Mouse (Mus musculus) retina, postnatal 7 days (tissue): ENCODE data around the gene Hk2.

Source experiments
- DNase-seq: peaks from one replicate; pipeline ENCODE4 v3.0.0-alpha.2; 2012; ENCODE audit warnings: low read depth, low spot score

Hk2 gene

GRCm38 (mm10) chr6:82740868-82741517, 33.3 kb downstream of the Hk2 start:
- no peak for DNase-seq

DNA sequence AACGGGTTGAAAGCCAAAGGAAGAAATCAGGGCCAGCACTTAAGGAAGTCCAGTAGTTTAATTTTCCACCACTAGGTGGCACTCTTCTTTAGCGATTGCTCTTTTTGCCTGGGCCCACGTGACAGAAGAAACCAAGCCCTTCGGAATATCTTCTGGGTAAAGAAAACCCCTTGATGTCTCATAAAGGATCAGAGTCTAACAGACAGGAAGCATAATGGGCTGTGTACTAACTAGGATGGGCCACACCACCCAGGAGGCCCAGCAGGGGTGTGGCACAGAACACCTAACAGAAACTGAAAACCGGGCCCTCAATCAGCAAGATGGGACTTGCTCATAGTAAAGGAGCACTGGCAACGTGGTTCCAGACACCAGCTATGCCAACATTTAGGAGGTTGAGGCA, 34.0 kb downstream of the Hk2 start:
- DNase-seq = peak; percentile 68

GRCm38 (mm10) chr6:82737634-82738540, 36.4 kb downstream of the Hk2 start:
- DNase-seq = no peak

DNA sequence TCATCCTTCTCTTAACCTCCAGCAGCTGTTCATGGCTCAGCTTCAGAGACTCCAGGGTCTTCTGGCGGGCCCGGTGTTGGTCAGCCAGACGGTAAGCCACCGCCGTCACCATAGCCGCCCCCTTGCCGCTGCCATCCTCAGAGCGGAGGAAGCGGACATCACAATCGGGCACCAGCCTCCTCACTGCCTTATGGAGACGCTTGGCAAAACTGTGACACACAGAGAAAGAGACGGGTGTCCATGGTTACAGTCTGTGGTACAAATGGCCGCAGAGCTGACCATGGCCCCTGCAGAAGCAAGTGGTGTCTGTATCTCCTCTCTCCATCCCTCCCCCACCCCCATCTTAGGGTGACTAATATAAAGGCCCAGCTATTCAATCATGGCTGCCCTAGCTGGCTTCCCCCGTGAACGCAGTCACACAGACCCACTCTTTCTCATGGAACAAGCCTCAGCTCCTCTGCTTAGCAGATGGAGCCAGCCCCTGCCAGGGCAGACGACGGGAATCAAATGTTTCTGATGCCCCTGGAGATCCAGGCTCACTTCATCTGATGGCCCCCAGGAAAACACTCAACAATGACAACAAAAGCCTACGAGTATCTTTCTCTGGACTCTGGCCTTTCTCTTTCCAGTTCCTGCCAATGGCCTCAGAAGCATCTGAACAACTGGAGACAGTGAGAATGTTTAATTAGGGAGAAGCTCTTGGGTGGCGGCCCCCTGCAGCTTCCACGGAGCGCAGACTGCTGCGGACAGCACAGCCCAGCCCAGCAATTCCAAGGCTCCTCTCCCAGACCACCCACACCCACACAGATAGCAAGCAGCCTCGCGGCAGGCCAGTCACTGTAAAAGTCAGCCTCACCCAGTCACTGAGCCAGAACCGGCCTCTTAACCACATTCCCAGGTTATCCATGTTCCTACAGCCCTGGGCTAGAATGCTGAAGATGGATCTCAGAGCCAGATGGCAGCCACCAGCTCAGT, 37.3 kb downstream of the Hk2 start:
- no peak for DNase-seq

GRCm38 (mm10) chr6:82735347-82735746, 38.9 kb downstream of the Hk2 start:
- DNase-seq = no peak

DNA sequence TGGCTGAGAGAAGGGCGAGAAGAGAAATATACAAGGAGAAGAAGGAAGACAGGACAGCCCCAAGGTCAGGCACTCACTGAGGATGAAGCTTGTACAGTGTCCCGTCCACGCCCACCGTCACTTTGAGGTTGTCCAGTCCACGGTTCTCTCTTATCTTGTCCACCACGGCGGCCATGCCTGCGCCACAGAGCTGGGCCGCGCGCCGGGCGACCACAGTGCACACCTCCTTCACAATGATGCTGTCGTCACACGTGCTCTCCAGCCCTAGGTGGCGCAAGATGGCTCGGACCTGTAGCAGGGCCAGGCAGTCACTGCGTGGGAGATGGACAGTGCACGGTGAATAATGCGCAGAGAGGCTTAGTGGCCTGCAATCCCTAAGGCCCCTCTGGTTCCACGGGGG, 45.6 kb downstream of the Hk2 start:
- DNase-seq = no peak

DNA sequence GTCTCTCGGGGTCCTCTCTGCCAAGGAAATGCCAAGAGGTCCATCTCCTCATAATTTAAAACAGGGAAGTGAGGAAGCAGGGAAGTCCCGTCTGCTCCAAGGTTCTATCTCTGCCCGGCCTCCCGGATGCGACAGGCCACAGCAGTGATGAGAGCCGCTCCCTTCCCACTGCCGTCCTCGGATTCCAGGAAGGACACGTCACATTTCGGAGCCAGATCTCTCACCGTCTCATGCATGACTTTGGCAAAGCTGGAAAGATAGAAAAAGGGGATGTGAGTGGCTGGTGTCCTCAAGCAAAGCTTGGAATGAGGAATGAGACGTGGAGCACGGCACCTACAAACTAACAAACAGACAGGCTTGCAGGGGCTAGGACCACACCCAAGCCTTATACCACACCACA, 47.0 kb downstream of the Hk2 start:
- DNase-seq = no peak

DNA sequence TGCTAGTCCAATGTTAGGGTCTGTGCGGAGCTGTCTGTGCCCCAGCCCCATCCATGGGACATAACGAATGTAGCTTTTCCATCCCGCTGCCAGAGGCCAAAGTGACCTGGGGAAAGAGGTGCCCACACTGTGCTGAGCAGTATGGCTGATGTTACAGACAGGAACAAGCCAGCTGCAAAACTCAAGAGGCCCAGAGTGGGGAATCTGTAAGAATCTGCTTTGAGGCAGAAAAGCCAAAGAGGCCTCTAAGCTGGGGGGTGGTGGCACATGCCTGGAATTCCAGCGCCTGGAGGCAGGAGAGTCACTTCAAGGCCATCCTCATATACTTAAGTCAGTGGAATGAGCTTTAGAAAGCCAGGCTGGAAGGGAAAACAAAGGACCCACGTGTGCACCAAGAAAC, 50.9 kb downstream of the Hk2 start:
- DNase-seq = no peak

DNA sequence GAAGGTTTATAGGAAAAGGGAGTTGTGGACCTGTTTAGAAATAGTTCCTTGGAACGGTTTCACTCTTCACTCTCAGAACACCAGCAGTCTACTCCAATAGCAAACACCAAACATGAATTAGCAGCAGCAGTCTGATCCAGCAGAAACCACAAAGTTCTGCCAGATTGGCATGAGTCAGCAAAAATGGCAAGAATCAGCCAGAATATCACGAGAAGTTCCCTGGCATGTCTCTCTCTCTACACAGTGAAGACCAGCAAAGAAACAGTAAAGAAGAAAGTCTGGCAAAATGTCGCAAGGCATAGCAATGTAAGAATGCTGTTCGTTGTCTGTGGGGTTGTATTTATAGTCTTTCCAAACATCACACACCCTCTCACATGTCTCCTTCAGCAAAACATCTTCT, 58.1 kb downstream of the Hk2 start:
- DNase-seq = no peak

GRCm38 (mm10) chr6:82715653-82716052, 58.6 kb downstream of the Hk2 start:
- no peak for DNase-seq

DNA sequence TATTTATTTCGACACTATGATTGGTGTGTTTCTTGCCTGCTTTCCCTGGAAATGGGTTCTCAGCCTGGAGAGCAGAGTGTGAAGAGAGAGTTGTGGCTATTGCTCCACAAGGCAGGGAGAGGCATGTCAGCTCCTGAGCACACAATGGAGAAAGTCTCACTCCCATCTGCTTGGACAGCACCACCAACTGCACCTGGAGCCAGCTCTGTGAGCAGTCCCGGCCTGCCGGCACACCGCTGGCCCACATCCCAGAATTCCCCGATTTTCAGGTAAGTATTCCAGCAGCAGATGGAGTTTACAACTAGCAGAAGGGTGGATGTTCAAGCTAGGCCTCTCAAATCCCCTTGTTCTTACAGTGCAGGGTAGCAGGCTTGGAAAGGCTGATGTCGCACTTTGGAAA, 59.0 kb downstream of the Hk2 start:
- DNase-seq = no peak

GRCm38 (mm10) chr6:82714841-82715240, 59.4 kb downstream of the Hk2 start:
- DNase-seq = no peak

GRCm38 (mm10) chr6:82714243-82714642, 60.0 kb downstream of the Hk2 start:
- peak; percentile 43 for DNase-seq

DNA sequence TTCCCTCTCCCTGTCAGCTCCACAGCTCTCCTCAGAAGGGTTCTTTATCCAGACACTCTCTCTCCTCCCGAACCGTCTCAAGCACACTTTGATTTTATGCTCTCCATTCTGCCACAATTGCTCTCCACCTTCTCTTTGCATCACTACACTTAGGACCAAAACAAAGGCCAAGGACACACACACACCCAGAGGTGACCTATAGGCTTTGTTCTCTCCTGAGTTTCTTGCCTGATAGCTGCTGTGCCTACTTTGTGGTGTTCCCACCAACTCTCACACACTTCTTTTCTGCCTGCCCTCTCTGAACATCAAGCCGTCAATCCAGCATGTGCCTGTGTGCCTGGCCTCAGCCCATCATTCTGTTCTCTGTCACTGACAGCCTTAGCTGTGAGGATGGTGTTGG, 66.5 kb downstream of the Hk2 start:
- no peak for DNase-seq

DNA sequence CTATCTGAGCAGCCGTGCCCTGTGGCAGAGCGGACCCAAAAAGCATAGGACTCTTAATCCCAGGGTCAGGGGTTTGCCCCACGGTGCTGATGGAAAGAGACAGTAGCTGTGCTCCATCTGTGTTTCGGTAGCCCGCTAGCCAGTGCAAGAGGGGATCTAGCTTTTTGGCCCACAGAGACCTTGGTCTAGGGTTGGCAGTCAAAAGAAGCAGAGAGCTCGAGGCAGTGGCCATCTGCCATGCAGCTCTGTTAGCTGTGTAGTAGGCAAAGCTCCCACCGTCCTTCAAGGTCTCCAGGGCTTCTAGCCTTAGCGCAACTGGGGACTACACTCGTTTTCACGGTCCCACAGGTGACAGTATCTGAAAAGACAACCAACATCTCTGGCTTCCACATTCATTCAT, 67.0 kb downstream of the Hk2 start:
- no peak for DNase-seq

DNA sequence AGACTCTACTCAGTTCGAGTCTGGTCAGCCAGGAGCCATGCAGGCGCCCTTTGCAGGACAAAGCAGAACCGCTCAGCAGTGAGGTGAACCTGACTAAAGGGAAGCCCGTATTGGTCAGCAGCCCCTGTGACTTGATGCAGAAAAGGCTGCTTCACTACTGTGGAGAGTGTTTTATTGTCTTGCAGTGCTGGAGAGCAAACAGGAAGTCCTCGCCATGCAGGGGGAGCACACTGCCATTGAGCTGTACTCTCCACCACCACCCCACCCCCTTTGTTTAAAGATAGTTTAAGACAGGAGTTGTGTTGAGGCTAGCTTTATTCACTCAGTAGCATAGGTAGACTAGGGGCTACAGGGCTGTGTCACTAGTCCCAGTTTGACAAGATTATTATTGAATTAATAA, 69.0 kb downstream of the Hk2 start, which contains the start of gene Pole4:
Pole4 (minus strand) TSS at position 145 of the 400 bp plus-strand sequence.
- DNase-seq = no peak

DNA sequence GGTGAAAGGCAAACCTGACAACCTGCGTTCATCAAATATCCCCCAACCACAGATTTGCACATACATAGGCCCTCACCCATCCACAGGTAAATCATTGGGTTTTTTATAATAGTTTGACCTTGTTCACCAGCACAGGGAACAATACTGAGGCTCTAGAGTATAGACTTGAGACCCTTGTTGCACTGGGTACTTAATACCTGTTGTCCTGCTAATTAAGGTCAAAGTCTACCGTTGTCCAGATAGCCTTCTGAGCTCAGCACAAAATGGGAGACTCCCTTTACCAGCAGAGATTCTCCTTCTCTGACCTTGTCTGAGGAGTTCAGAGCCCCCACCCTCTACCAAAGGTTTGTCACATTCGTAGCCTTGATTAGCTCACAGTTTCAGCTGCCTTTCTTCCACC, 70.5 kb downstream of the Hk2 start:
- DNase-seq = no peak

GRCm38 (mm10) chr6:82702593-82703017, 71.6 kb downstream of the Hk2 start:
- peak; percentile 66 for DNase-seq

- no peak for DNase-seq
Observed at GRCm38 (mm10) chr6:82701296-82701695, 73.0 kb downstream of the Hk2 start.

- DNase-seq = no peak
Observed at GRCm38 (mm10) chr6:82699831-82700230, 74.4 kb downstream of the Hk2 start.

DNA sequence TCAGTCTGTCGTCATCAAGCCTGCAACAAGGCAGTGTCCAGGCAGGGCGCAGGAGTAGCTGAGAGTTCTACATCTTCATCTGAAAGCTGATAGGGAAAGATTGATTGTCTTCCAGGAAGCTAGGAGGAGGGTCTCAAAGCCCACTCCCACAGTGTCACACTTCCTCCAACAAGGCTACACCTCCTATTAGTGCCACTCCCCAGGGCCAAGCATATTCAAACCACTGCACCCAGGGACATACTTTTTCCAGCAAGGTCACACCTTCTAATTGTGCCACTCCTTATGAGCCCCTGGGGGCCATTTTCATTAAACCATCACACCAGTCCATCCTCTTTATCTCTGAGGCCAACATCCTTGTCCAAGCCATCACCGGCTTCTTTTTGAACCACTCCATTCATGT, 77.5 kb downstream of the Hk2 start:
- no peak for DNase-seq

- DNase-seq = no peak
Observed at GRCm38 (mm10) chr6:82694668-82695067, 79.6 kb downstream of the Hk2 start.
